In the genomic region with DNA sequence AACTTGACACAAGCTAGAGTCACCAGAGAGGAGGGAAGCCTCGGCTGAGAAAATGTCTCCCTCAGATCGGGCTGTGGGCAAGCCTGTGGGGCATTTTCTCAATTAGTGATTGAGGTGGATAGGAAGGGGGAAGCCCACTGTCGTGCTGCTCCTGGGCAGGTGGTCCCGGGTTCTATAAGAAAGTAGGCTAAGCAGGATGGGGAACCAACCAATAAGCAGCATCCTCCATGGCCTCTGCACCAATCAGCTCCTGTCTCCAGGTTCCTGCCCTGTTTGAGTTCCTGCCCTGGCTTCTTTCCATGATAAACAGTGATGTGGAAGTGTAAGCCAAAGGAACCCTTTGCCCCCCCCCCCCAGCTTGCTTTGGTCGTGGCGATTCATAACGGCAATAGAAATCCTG, we compare ENCODE assay signal across 14 mouse cellular contexts.
A peak's percentile ranks its signal among the peaks of the same experiment; 100 is the strongest.
DNase-seq lines count a peak whose midpoint lies in the region; ATAC-seq and TF ChIP-seq lines count a peak whose summit lies in the region.
"Had no signal": no experiment of that assay in that cellular context is flagged by ENCODE, and none has a peak within 500 bp of the region (broad histone marks: within the 10 kb centered on the region; RNA-seq: fewer than 3 reads in every experiment).

No protein-coding gene starts in this region.

- no peak overlapping the region for H3K27ac ChIP-seq in kidney, postnatal 0 days
- H3K27ac ChIP-seq in limb, embryonic 14.5 days (replicated peaks; ENCODE audit: low read depth, low read length), result no peak overlapping the region
- H3K27ac ChIP-seq in forebrain, embryonic 10.5 days, result no peak overlapping the region
- H3K27ac ChIP-seq: forebrain, embryonic 12.5 days; hindbrain, embryonic 15.5 days; neural tube, embryonic 12.5 days had no signal

- H3K4me2 ChIP-seq in kidney, postnatal 0 days (ENCODE audit: low read length), result peak overlapping the region; percentile 16
- H3K4me2 ChIP-seq in limb, embryonic 14.5 days (replicated peaks; ENCODE audit: low read depth, low read length, severe bottlenecking), result no peak overlapping the region
- H3K4me2 ChIP-seq: forebrain, embryonic 12.5 days; hindbrain, embryonic 15.5 days; neural tube, embryonic 12.5 days had no signal

- DNase-seq in cerebellum, postnatal 25 days, result peak; percentile 40 to 44
- DNase-seq in cerebellum, adult 11 months, result no peak
- peak; percentile 49 for DNase-seq in kidney, postnatal 0 days (ENCODE audit: low spot score)
- DNase-seq in kidney, adult 9 months, result no peak
- peak; percentile 23 for DNase-seq in lung, postnatal 36 days
- DNase-seq in lung, postnatal 25 days (ENCODE audit: low spot score), result no peak
- peak; percentile 46 for DNase-seq in limb, embryonic 14.5 days (ENCODE audit: low spot score)
- DNase-seq in forebrain, embryonic 10.5 days (ENCODE audit: extremely low spot score, low spot score), result no peak
- DNase-seq: adrenal gland, postnatal 14 days; thymus, postnatal 36 days had no signal

- no peaks in the 10 kb centered on the region for H3K4me1 ChIP-seq in kidney, postnatal 0 days (replicated peaks; ENCODE audit: insufficient read depth, low read length)
- H3K4me1 ChIP-seq in limb, embryonic 14.5 days (ENCODE audit: control insufficient read depth, insufficient read depth, low read length), result no peaks in the 10 kb centered on the region
- H3K4me1 ChIP-seq in forebrain, embryonic 10.5 days, result peaks cover 10% of the 10 kb centered on the region; the same call in 1 of the 2 replicates
- H3K4me1 ChIP-seq: forebrain, embryonic 12.5 days; hindbrain, embryonic 15.5 days; neural tube, embryonic 12.5 days had no signal

- 38% methylated on average over 7 of the region's 7 CpGs for WGBS in kidney, postnatal 0 days
- 52% methylated on average over 7 of the region's 7 CpGs for WGBS in limb, embryonic 14.5 days
- 75% methylated on average over 7 of the region's 7 CpGs for WGBS in forebrain, embryonic 10.5 days

- no peak overlapping the region for H3K4me3 ChIP-seq in kidney, postnatal 0 days (replicated peaks; ENCODE audit: low read depth, low read length)
- H3K4me3 ChIP-seq in limb, embryonic 14.5 days (replicated peaks; ENCODE audit: low read length), result no peak overlapping the region
- H3K4me3 ChIP-seq in forebrain, embryonic 10.5 days, result no peak overlapping the region
- H3K4me3 ChIP-seq: forebrain, embryonic 12.5 days; hindbrain, embryonic 15.5 days; neural tube, embryonic 12.5 days had no signal

- H3K27me3 ChIP-seq in kidney, postnatal 0 days (ENCODE audit: insufficient read depth, low read length), result no peaks in the 10 kb centered on the region
- no peaks in the 10 kb centered on the region for H3K27me3 ChIP-seq in limb, embryonic 14.5 days (ENCODE audit: control insufficient read depth, insufficient read depth, low read length)
- H3K27me3 ChIP-seq in forebrain, embryonic 10.5 days (ENCODE audit: poor library complexity, severe bottlenecking), result no peaks in the 10 kb centered on the region
- H3K27me3 ChIP-seq: forebrain, embryonic 12.5 days; hindbrain, embryonic 15.5 days; neural tube, embryonic 12.5 days had no signal

- TF ChIP-seq POLR2A in limb, embryonic 14.5 days (IDR thresholded peaks at IDR 0.05; ENCODE audit: borderline replicate concordance, extremely low read depth, insufficient read depth, insufficient read length), result no peak

- no peaks in the 10 kb centered on the region for H3K36me3 ChIP-seq in kidney, postnatal 0 days (ENCODE audit: insufficient read depth, low read length)
- H3K36me3 ChIP-seq in limb, embryonic 14.5 days (ENCODE audit: control insufficient read depth, insufficient read depth, low read length), result no peaks in the 10 kb centered on the region
- no peaks in the 10 kb centered on the region for H3K36me3 ChIP-seq in forebrain, embryonic 10.5 days (replicated peaks)
- H3K36me3 ChIP-seq: forebrain, embryonic 12.5 days; hindbrain, embryonic 15.5 days; neural tube, embryonic 12.5 days had no signal

- no peaks in the 10 kb centered on the region for H3K9me3 ChIP-seq in kidney, postnatal 0 days (replicated peaks; ENCODE audit: low read length)
- no peaks in the 10 kb centered on the region for H3K9me3 ChIP-seq in limb, embryonic 14.5 days (ENCODE audit: control insufficient read depth, low read length)
- H3K9me3 ChIP-seq in forebrain, embryonic 10.5 days, result no peaks in the 10 kb centered on the region
- H3K9me3 ChIP-seq: forebrain, embryonic 12.5 days; hindbrain, embryonic 15.5 days; neural tube, embryonic 12.5 days had no signal

- ATAC-seq in kidney, postnatal 0 days (replicated peaks; ENCODE audit: low FRiP score, low read depth), result no peak
- no peak for ATAC-seq in limb, embryonic 14.5 days (ENCODE audit: low FRiP score, low read depth)
- ATAC-seq: Patski had no signal

- TF ChIP-seq CTCF in kidney, postnatal 0 days (IDR thresholded peaks at IDR 0.05; ENCODE audit: low read depth), result no peak

- no peak overlapping the region for H3K9ac ChIP-seq in kidney, postnatal 0 days (ENCODE audit: low read depth, low read length)
- H3K9ac ChIP-seq in limb, embryonic 14.5 days (ENCODE audit: low read depth, low read length, severe bottlenecking), result no peak overlapping the region
- H3K9ac ChIP-seq: forebrain, embryonic 12.5 days; hindbrain, embryonic 15.5 days; neural tube, embryonic 12.5 days had no signal

Comparison
In these comparisons a context has a peak if more than half of its experiments do, and no peak if none do; other contexts are left out.
1. DNase-seq: peak in cerebellum, postnatal 25 days (2 of 2), kidney, postnatal 0 days (single experiment), lung, postnatal 36 days (single experiment) and limb, embryonic 14.5 days (single experiment); none in cerebellum, adult 11 months (single experiment), kidney, adult 9 months (single experiment), lung, postnatal 25 days (single experiment) and forebrain, embryonic 10.5 days (single experiment).